Mouse (Mus musculus): Measurements from ENCODE around the gene Apobr. TPM values are rescaled to one million over a fixed set of nuclear protein-coding genes. Genes with fewer than 3 reads are reported as not detected.

Gene Apobr
- polyA plus RNA-seq, 1 experiment from 2014 or later, result 1.8 TPM

GRCm38 (mm10) chr7:126566094-126566765 lies 18.5 kb upstream of the Apobr start, which contains the start of gene Eif3c:
Gene Eif3c, minus strand, starts transcription at chr7:126566411.
- peak; percentile 97 for ATAC-seq (ENCODE audit: low read depth)
- peak; percentile 98 for DNase-seq (ENCODE audit: low spot score)
- WGBS, result under 1% methylated on average over 38 of the region's 46 CpGs

DNA sequence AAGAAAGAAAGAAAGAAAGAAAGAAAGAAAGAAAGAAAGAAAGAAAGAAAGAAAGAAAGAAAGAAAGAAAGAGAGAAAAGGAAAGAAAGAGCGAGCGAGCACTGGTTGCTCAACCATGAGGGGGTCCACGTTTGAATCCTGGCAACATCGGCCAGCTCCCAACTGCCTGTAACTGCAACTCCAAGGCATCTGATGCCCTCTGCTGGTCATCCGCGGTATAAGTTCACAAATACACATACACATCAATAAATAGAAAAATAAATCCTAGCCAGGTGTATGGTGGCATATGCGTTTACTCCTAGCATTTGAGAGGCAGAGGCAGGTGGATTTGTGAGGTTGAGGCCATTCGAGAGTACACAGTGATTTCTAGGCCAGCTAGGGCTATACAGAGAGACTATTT lies 7.8 kb upstream of the Apobr start:
- no peaks in the 10 kb centered on the region for H3K9me3 ChIP-seq (ENCODE audit: control insufficient read depth, low read length)
- ATAC-seq (ENCODE audit: low read depth) (no peak), DNase-seq (ENCODE audit: low spot score) (peak; percentile 33)
- H3K4me2 ChIP-seq (ENCODE audit: low read depth, low read length), result no peak overlapping the region
- H3K27me3 ChIP-seq (replicated peaks; ENCODE audit: control insufficient read depth, insufficient read depth, low read length), result no peaks in the 10 kb centered on the region
- H3K36me3 ChIP-seq (ENCODE audit: control insufficient read depth, insufficient read depth, low read length), result peaks cover 35% of the 10 kb centered on the region
- H3K27ac ChIP-seq (replicated peaks; ENCODE audit: low read depth, low read length), result no peak overlapping the region
- H3K4me1 ChIP-seq (ENCODE audit: control insufficient read depth, insufficient read depth, low read length), result 0 out of 2 replicates have a peak, but pooled peaks cover 3% of the 10 kb centered on the region
- WGBS, result 49% methylated on average over 8 of the region's 8 CpGs
- no peak overlapping the region for H3K4me3 ChIP-seq (ENCODE audit: low read depth, low read length)
- no peak overlapping the region for H3K9ac ChIP-seq (ENCODE audit: low read depth, low read length)

More at GRCm38 (mm10) chr7:126566094-126566765, 18.5 kb upstream of the Apobr start, which contains the start of gene Eif3c:
- peak within 1 kb of the TSS; percentile 84 for H3K27ac ChIP-seq (replicated peaks; ENCODE audit: low read depth, low read length)
- peaks cover 6% of the 10 kb centered on the region; the same call in 1 of the 2 replicates for H3K4me1 ChIP-seq (ENCODE audit: control insufficient read depth, insufficient read depth, low read length)
- H3K4me3 ChIP-seq (ENCODE audit: low read depth, low read length), result peak within 1 kb of the TSS; percentile 94
- H3K9ac ChIP-seq (ENCODE audit: low read depth, low read length), result peak within 1 kb of the TSS; percentile 84
- H3K9me3 ChIP-seq (ENCODE audit: control insufficient read depth, low read length), result no peaks in the 10 kb centered on the region
- H3K4me2 ChIP-seq (ENCODE audit: low read depth, low read length), result peak within 1 kb of the TSS; percentile 69
- peaks cover 36% of the 10 kb centered on the region for H3K36me3 ChIP-seq (ENCODE audit: control insufficient read depth, insufficient read depth, low read length)
- no peaks in the 10 kb centered on the region for H3K27me3 ChIP-seq (replicated peaks; ENCODE audit: control insufficient read depth, insufficient read depth, low read length)

DNA sequence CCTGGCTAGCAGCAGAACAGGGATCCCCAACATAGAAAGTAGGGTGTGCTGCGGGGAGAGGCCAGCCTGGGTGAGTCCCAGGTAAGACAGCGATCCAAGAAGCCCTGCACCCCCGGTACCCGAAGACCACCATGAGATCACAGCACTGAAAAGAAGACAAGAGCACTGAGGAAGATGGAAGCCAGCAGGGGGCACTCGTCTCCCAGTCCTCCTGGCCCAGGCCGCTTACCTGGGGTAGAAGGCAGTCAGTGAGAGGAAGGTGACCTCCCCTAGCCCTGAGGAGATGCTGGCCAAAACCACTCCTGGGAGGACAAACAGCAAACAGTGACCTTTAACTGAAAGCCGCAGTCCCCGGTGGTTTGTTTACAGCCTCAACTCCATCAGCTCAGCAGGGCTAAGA lies 5.6 kb upstream of the Apobr start:
- peaks cover 9% of the 10 kb centered on the region; the same call in 1 of the 2 replicates for H3K4me1 ChIP-seq (ENCODE audit: control insufficient read depth, insufficient read depth, low read length)
- no peak overlapping the region for H3K27ac ChIP-seq (replicated peaks; ENCODE audit: low read depth, low read length)
- no peaks in the 10 kb centered on the region for H3K27me3 ChIP-seq (replicated peaks; ENCODE audit: control insufficient read depth, insufficient read depth, low read length)
- no peak overlapping the region for H3K9ac ChIP-seq (ENCODE audit: low read depth, low read length)
- DNase-seq (ENCODE audit: low spot score), result peak; percentile 30
- no peak overlapping the region for H3K4me2 ChIP-seq (ENCODE audit: low read depth, low read length)
- H3K36me3 ChIP-seq (ENCODE audit: control insufficient read depth, insufficient read depth, low read length), result peaks cover 28% of the 10 kb centered on the region
- H3K4me3 ChIP-seq (ENCODE audit: low read depth, low read length), result no peak overlapping the region
- no peaks in the 10 kb centered on the region for H3K9me3 ChIP-seq (ENCODE audit: control insufficient read depth, low read length)
- 57% methylated on average over 8 of the region's 8 CpGs for WGBS
- no peak for ATAC-seq (ENCODE audit: low read depth)

- Histone ChIP-seq H3K27ac (replicated peaks; ENCODE audit: low read depth, low read length) (no peak overlapping the region), H3K27me3 (replicated peaks; ENCODE audit: control insufficient read depth, insufficient read depth, low read length) (no peaks in the 10 kb centered on the region), H3K4me1 (ENCODE audit: control insufficient read depth, insufficient read depth, low read length) (peaks cover 9% of the 10 kb centered on the region; the same call in 1 of the 2 replicates), H3K4me2 (ENCODE audit: low read depth, low read length) (0 out of 2 replicates have a peak overlapping the region, but pooled peaks have one; percentile 76), H3K9me3 (ENCODE audit: control insufficient read depth, low read length) (no peaks in the 10 kb centered on the region), H3K4me3 (ENCODE audit: low read depth, low read length) (no peak overlapping the region), H3K36me3 (ENCODE audit: control insufficient read depth, insufficient read depth, low read length) (peaks cover 15% of the 10 kb centered on the region), H3K9ac (ENCODE audit: low read depth, low read length) (no peak overlapping the region)
- DNase-seq (ENCODE audit: low spot score) (no peak), ATAC-seq (ENCODE audit: low read depth) (no peak)
- 76% methylated on average over 6 of the region's 6 CpGs for WGBS
Observed at GRCm38 (mm10) chr7:126581661-126582060, 3.1 kb upstream of the Apobr start.

GRCm38 (mm10) chr7:126582759-126583158 lies 2.0 kb upstream of the Apobr start:
- Histone ChIP-seq H3K27ac (replicated peaks; ENCODE audit: low read depth, low read length) (peak overlapping the region; percentile 90; the same call in 1 of the 2 replicates), H3K9ac (ENCODE audit: low read depth, low read length) (peak overlapping the region; percentile 66), H3K4me1 (ENCODE audit: control insufficient read depth, insufficient read depth, low read length) (peaks cover 9% of the 10 kb centered on the region; the same call in 1 of the 2 replicates), H3K9me3 (ENCODE audit: control insufficient read depth, low read length) (no peaks in the 10 kb centered on the region), H3K36me3 (ENCODE audit: control insufficient read depth, insufficient read depth, low read length) (peaks cover 7% of the 10 kb centered on the region), H3K4me3 (ENCODE audit: low read depth, low read length) (peak overlapping the region; percentile 57), H3K27me3 (replicated peaks; ENCODE audit: control insufficient read depth, insufficient read depth, low read length) (no peaks in the 10 kb centered on the region), H3K4me2 (ENCODE audit: low read depth, low read length) (peak overlapping the region; percentile 76)
- ATAC-seq (ENCODE audit: low read depth) (peak; percentile 62), DNase-seq (ENCODE audit: low spot score) (peak; percentile 38)
- 2% methylated on average over 20 of the region's 20 CpGs for WGBS

GRCm38 (mm10) chr7:126583251-126583709 lies 1.5 kb upstream of the Apobr start:
- peak overlapping the region; percentile 57 for H3K4me3 ChIP-seq (ENCODE audit: low read depth, low read length)
- H3K27ac ChIP-seq (replicated peaks; ENCODE audit: low read depth, low read length), result peak overlapping the region; percentile 90
- H3K4me1 ChIP-seq (ENCODE audit: control insufficient read depth, insufficient read depth, low read length), result peaks cover 9% of the 10 kb centered on the region; the same call in 1 of the 2 replicates
- H3K9me3 ChIP-seq (ENCODE audit: control insufficient read depth, low read length), result no peaks in the 10 kb centered on the region
- WGBS, result 1% methylated on average over 22 of the region's 22 CpGs
- peak overlapping the region; percentile 66 for H3K9ac ChIP-seq (ENCODE audit: low read depth, low read length)
- peak; percentile 97 for DNase-seq (ENCODE audit: low spot score)
- peak overlapping the region; percentile 76 for H3K4me2 ChIP-seq (ENCODE audit: low read depth, low read length)
- H3K36me3 ChIP-seq (ENCODE audit: control insufficient read depth, insufficient read depth, low read length), result peaks cover 6% of the 10 kb centered on the region
- ATAC-seq (ENCODE audit: low read depth), result peak; percentile 89
- no peaks in the 10 kb centered on the region for H3K27me3 ChIP-seq (replicated peaks; ENCODE audit: control insufficient read depth, insufficient read depth, low read length)

GRCm38 (mm10) chr7:126583761-126584160 lies 981 bp upstream of the Apobr start:
- no peaks in the 10 kb centered on the region for H3K9me3 ChIP-seq (ENCODE audit: control insufficient read depth, low read length)
- peaks cover 2% of the 10 kb centered on the region for H3K36me3 ChIP-seq (ENCODE audit: control insufficient read depth, insufficient read depth, low read length)
- H3K4me3 ChIP-seq (ENCODE audit: low read depth, low read length), result peak overlapping the region; percentile 57
- peak overlapping the region; percentile 90 for H3K27ac ChIP-seq (replicated peaks; ENCODE audit: low read depth, low read length)
- H3K4me2 ChIP-seq (ENCODE audit: low read depth, low read length), result peak overlapping the region; percentile 76
- DNase-seq (ENCODE audit: low spot score) (no peak), ATAC-seq (ENCODE audit: low read depth) (no peak)
- no peaks in the 10 kb centered on the region for H3K27me3 ChIP-seq (replicated peaks; ENCODE audit: control insufficient read depth, insufficient read depth, low read length)
- peak overlapping the region; percentile 66; the same call in 1 of the 2 replicates for H3K9ac ChIP-seq (ENCODE audit: low read depth, low read length)
- peaks cover 9% of the 10 kb centered on the region; the same call in 1 of the 2 replicates for H3K4me1 ChIP-seq (ENCODE audit: control insufficient read depth, insufficient read depth, low read length)
- WGBS, result 55% methylated on average over 6 of the region's 6 CpGs

- DNase-seq (ENCODE audit: low spot score) (no peak), ATAC-seq (ENCODE audit: low read depth) (no peak)
- WGBS, result 76% methylated on average over 6 of the region's 6 CpGs
- no peak within 1 kb of the TSS for H3K4me3 ChIP-seq (ENCODE audit: low read depth, low read length)
- H3K36me3 ChIP-seq (ENCODE audit: control insufficient read depth, insufficient read depth, low read length), result no peaks in the 10 kb centered on the region
- H3K9me3 ChIP-seq (ENCODE audit: control insufficient read depth, low read length), result no peaks in the 10 kb centered on the region
- H3K4me2 ChIP-seq (ENCODE audit: low read depth, low read length), result no peak within 1 kb of the TSS
- H3K9ac ChIP-seq (ENCODE audit: low read depth, low read length), result no peak within 1 kb of the TSS; the same call in 1 of the 2 replicates
- no peaks in the 10 kb centered on the region for H3K27me3 ChIP-seq (replicated peaks; ENCODE audit: control insufficient read depth, insufficient read depth, low read length)
- peaks cover 9% of the 10 kb centered on the region; the same call in 1 of the 2 replicates for H3K4me1 ChIP-seq (ENCODE audit: control insufficient read depth, insufficient read depth, low read length)
- no peak within 1 kb of the TSS for H3K27ac ChIP-seq (replicated peaks; ENCODE audit: low read depth, low read length)
Observed at GRCm38 (mm10) chr7:126585717-126586116, 975 bp downstream of the Apobr start, which contains the start of gene Cln3. Gene Cln3, minus strand, starts transcription at chr7:126585817.
